In genomic region chr2:152111920-152112319, GRCm38 (mm10) we compare ENCODE assay signal across 8 mouse cellular contexts. TPM values are rescaled to one million over a fixed set of nuclear protein-coding genes. Genes with fewer than 3 reads are reported as not detected.
A peak's percentile ranks its signal among the peaks of the same experiment; 100 is the strongest.
DNase-seq lines count a peak whose midpoint lies in the region; ATAC-seq and TF ChIP-seq lines count a peak whose summit lies in the region.

No protein-coding gene starts in this region.

- H3K36me3 ChIP-seq in C2C12 (ENCODE audit: control insufficient read depth, insufficient read depth) = peaks cover 38% of the 10 kb centered on the region
- H3K36me3 ChIP-seq in heart, embryonic 10.5 days = peaks cover 9% of the 10 kb centered on the region; the same call in 1 of the 2 replicates
- no peaks in the 10 kb centered on the region for H3K36me3 ChIP-seq in kidney, embryonic 14.5 days (ENCODE audit: control insufficient read depth, insufficient read depth, low read length)
- no peaks in the 10 kb centered on the region; the same call in 1 of the 2 replicates for H3K36me3 ChIP-seq in limb, embryonic 14.5 days (ENCODE audit: control insufficient read depth, insufficient read depth, low read length)

- peak; percentile 95 for TF ChIP-seq CTCF in C2C12 (IDR thresholded peaks at IDR 0.05; ENCODE audit: control insufficient read depth, insufficient read depth, insufficient read length)

- DNase-seq in brain, adult 2 months (ENCODE audit: low read depth, low spot score) = peak; percentile 95
- DNase-seq in heart, embryonic 10.5 days (ENCODE audit: low spot score) = peak; percentile 94
- DNase-seq in limb, embryonic 14.5 days (ENCODE audit: low spot score) = peak; percentile 95
- peak; percentile 73 to 80 for DNase-seq in monocyte, adult 2 months (ENCODE audit: low read depth in 1 of 2, low spot score in 2 of 2)
- peak; percentile 76 to 86 for DNase-seq in spleen, postnatal 14 days (ENCODE audit: low spot score in 2 of 2)

- H3K79me2 ChIP-seq in C2C12 (ENCODE audit: control insufficient read depth, insufficient read depth) = peaks cover 17% of the 10 kb centered on the region

- H3K9ac ChIP-seq in kidney, embryonic 14.5 days (ENCODE audit: low read depth, low read length) = no peak overlapping the region
- H3K9ac ChIP-seq in limb, embryonic 14.5 days (ENCODE audit: low read depth, low read length, severe bottlenecking) = no peak overlapping the region

- H3K4me2 ChIP-seq in kidney, embryonic 14.5 days (replicated peaks; ENCODE audit: low read depth, low read length) = no peak overlapping the region
- no peak overlapping the region for H3K4me2 ChIP-seq in limb, embryonic 14.5 days (replicated peaks; ENCODE audit: low read depth, low read length, severe bottlenecking)

- no peak overlapping the region for H3K4me3 ChIP-seq in C2C12 (ENCODE audit: insufficient read depth, poor library complexity, severe bottlenecking)
- no peak overlapping the region for H3K4me3 ChIP-seq in heart, embryonic 10.5 days
- no peak overlapping the region for H3K4me3 ChIP-seq in kidney, embryonic 14.5 days (ENCODE audit: low read length)
- H3K4me3 ChIP-seq in limb, embryonic 14.5 days (replicated peaks; ENCODE audit: low read length) = no peak overlapping the region

- no peaks in the 10 kb centered on the region for H3K9me3 ChIP-seq in heart, embryonic 10.5 days
- no peaks in the 10 kb centered on the region for H3K9me3 ChIP-seq in kidney, embryonic 14.5 days (ENCODE audit: control insufficient read depth, low read length)
- no peaks in the 10 kb centered on the region for H3K9me3 ChIP-seq in limb, embryonic 14.5 days (ENCODE audit: control insufficient read depth, low read length)

- 9% methylated on average over 7 of the region's 7 CpGs for WGBS in heart, embryonic 10.5 days
- WGBS in kidney, embryonic 14.5 days = 8% methylated on average over 7 of the region's 7 CpGs
- WGBS in limb, embryonic 14.5 days = 7% methylated on average over 7 of the region's 7 CpGs

- peaks cover 13% of the 10 kb centered on the region for H3K4me1 ChIP-seq in heart, embryonic 10.5 days
- H3K4me1 ChIP-seq in kidney, embryonic 14.5 days (ENCODE audit: control insufficient read depth, insufficient read depth, low read length) = peaks cover 6% of the 10 kb centered on the region; the same call in 1 of the 2 replicates
- H3K4me1 ChIP-seq in limb, embryonic 14.5 days (ENCODE audit: control insufficient read depth, insufficient read depth, low read length) = peaks cover 12% of the 10 kb centered on the region

- H3K27me3 ChIP-seq in C2C12 (ENCODE audit: control insufficient read depth, insufficient read depth, insufficient read length) = peaks cover 20% of the 10 kb centered on the region
- peaks cover 54% of the 10 kb centered on the region for H3K27me3 ChIP-seq in heart, embryonic 10.5 days (ENCODE audit: insufficient read depth, poor library complexity, severe bottlenecking)
- H3K27me3 ChIP-seq in kidney, embryonic 14.5 days (ENCODE audit: control insufficient read depth, insufficient read depth, low read length) = 0 out of 2 replicates have a peak, but pooled peaks cover 5% of the 10 kb centered on the region
- no peaks in the 10 kb centered on the region for H3K27me3 ChIP-seq in limb, embryonic 14.5 days (ENCODE audit: control insufficient read depth, insufficient read depth, low read length)

- no peak for TF ChIP-seq POLR2A in limb, embryonic 14.5 days (IDR thresholded peaks at IDR 0.05; ENCODE audit: borderline replicate concordance, extremely low read depth, insufficient read depth, insufficient read length)

- H3K79me3 ChIP-seq in C2C12 (ENCODE audit: low read depth) = peaks cover 4% of the 10 kb centered on the region

- H3ac ChIP-seq in C2C12 (ENCODE audit: control insufficient read depth, insufficient read length, low read depth) = no peak overlapping the region

- H3K27ac ChIP-seq in heart, embryonic 10.5 days = no peak overlapping the region
- H3K27ac ChIP-seq in kidney, embryonic 14.5 days (ENCODE audit: low read depth, low read length) = no peak overlapping the region
- no peak overlapping the region for H3K27ac ChIP-seq in limb, embryonic 14.5 days (replicated peaks; ENCODE audit: low read depth, low read length)

- ATAC-seq in erythroblast, adult 5-6 weeks (replicated peaks; ENCODE audit: low FRiP score, poor library complexity, severe bottlenecking) = peak; percentile 89
- ATAC-seq in kidney, embryonic 14.5 days (ENCODE audit: low FRiP score, low TSS enrichment) = peak; percentile 91
- ATAC-seq in limb, embryonic 14.5 days (ENCODE audit: low FRiP score, low read depth) = peak; percentile 77

TF ChIP-seq in C2C12, 6 proteins besides CTCF, POLR2A, EP300 and RAD21:
- no peak for TF ChIP-seq MAX (IDR thresholded peaks at IDR 0.05)
- no peak for TF ChIP-seq CEBPB (IDR thresholded peaks at IDR 0.05; ENCODE audit: low read depth)
- TF ChIP-seq USF1 (IDR thresholded peaks at IDR 0.05; ENCODE audit: low read depth) = no peak
- TF ChIP-seq MYOD1 (IDR thresholded peaks at IDR 0.05; ENCODE audit: control insufficient read depth, insufficient read length, low read depth) = no peak
- no peak for TF ChIP-seq MYOG (IDR thresholded peaks at IDR 0.05; ENCODE audit: control insufficient read depth, extremely low read depth, insufficient read length)
- no peak for TF ChIP-seq FOSL1 (IDR thresholded peaks at IDR 0.05; ENCODE audit: insufficient read depth, low read length, poor library complexity, severe bottlenecking)

RNA-seq across cellular contexts. Expression of gene Srxn1, which starts 6.6 kb away (rescaled TPM):
- 60.3 TPM for polyA plus RNA-seq in C2C12 (2012; fragmentation: generic; extraction: Trizol)
- 3.5 and 6.7 TPM in 2 replicates for total RNA-seq in erythroblast, adult 5-6 weeks (2015; ENCODE audit: low replicate concordance)
- total RNA-seq in erythroblast, adult 5-6 weeks (2017; ENCODE audit: low replicate concordance) = 8.4 and 9.5 TPM in 2 replicates
- 8.1 and 9.1 TPM in 2 replicates for polyA plus RNA-seq in heart, embryonic 10.5 days (2016; fragmentation: Nextera tagmentation; extraction: Ambion mirVana)
- 4.7 and 9.5 TPM in 2 replicates for polyA plus RNA-seq in kidney, embryonic 14.5 days (2014; fragmentation: Nextera tagmentation; extraction: Ambion mirVana)
- polyA plus RNA-seq in limb, embryonic 14.5 days (2012; rRNA removed) = 11.2 and 13.0 TPM in 2 replicates
- 9.1 and 9.5 TPM in 2 replicates for polyA plus RNA-seq in limb, embryonic 14.5 days (2014; fragmentation: Nextera tagmentation; extraction: Ambion mirVana)

RNA-seq across cellular contexts. Expression of gene Scrt2, which starts 30.6 kb away (rescaled TPM):
- not detected for polyA plus RNA-seq in C2C12 (2012; fragmentation: generic; extraction: Trizol)
- total RNA-seq in erythroblast, adult 5-6 weeks (2015; ENCODE audit: low replicate concordance) = not detected in 2 replicates
- not detected in 2 replicates for total RNA-seq in erythroblast, adult 5-6 weeks (2017; ENCODE audit: low replicate concordance)
- polyA plus RNA-seq in heart, embryonic 10.5 days (2016; fragmentation: Nextera tagmentation; extraction: Ambion mirVana) = not detected in 2 replicates
- not detected in 2 replicates for polyA plus RNA-seq in kidney, embryonic 14.5 days (2014; fragmentation: Nextera tagmentation; extraction: Ambion mirVana)
- polyA plus RNA-seq in limb, embryonic 14.5 days (2012; rRNA removed) = 0.08 and 0.36 TPM in 2 replicates
- not detected in 2 replicates for polyA plus RNA-seq in limb, embryonic 14.5 days (2014; fragmentation: Nextera tagmentation; extraction: Ambion mirVana)

RNA-seq across cellular contexts. Expression of gene Tcf15, which starts 31.4 kb away (rescaled TPM):
- polyA plus RNA-seq in C2C12 (2012; fragmentation: generic; extraction: Trizol) = not detected
- total RNA-seq in erythroblast, adult 5-6 weeks (2015; ENCODE audit: low replicate concordance) = not detected in 2 replicates
- not detected in 2 replicates for total RNA-seq in erythroblast, adult 5-6 weeks (2017; ENCODE audit: low replicate concordance)
- 1.9 and 7.2 TPM in 2 replicates for polyA plus RNA-seq in heart, embryonic 10.5 days (2016; fragmentation: Nextera tagmentation; extraction: Ambion mirVana)
- 18.2 and 19.2 TPM in 2 replicates for polyA plus RNA-seq in kidney, embryonic 14.5 days (2014; fragmentation: Nextera tagmentation; extraction: Ambion mirVana)
- polyA plus RNA-seq in limb, embryonic 14.5 days (2012; rRNA removed) = 9.4 and 12.2 TPM in 2 replicates
- polyA plus RNA-seq in limb, embryonic 14.5 days (2014; fragmentation: Nextera tagmentation; extraction: Ambion mirVana) = 11.0 and 11.8 TPM in 2 replicates
